Comparison of ENCODE assay signal across 17 mouse cellular contexts in the genomic region with DNA sequence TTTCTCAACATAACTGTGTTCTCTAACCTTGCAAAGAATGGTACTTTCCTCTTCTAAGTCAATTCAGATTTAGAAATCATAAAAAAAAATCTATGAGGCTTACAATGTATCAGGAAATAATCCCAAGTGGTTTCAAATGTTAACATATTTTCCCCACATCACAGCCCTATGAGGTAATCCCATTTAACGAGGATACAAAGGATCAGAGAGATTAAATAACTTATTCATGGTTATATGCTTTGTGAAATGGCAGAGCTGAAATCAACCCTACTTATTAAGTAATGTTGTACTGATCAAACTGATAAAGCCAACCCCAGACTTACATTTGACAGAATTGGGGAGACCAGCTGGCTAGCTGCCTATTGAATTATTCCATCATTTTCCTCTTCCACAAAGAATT.
"Had no signal": no experiment of that assay in that cellular context is flagged by ENCODE, and none has a peak within 500 bp of the region (broad histone marks: within the 10 kb centered on the region; RNA-seq: fewer than 3 reads in every experiment).

No protein-coding gene starts in this region.

- DNase-seq: left cerebral cortex, postnatal 4 days; liver; liver, embryonic 13.5 days; liver, postnatal 0 days; lung, adult 18-20 months; lung, adult 2 months; lung, embryonic 14.5 days; lung, postnatal 10 days; lung, postnatal 14 days; lung, postnatal 36 days; lung, postnatal 4 days; midbrain, embryonic 14.5 days had no signal

- ATAC-seq: liver, embryonic 12.5 days; liver, postnatal 0 days; lung, postnatal 0 days; midbrain, embryonic 13.5 days; midbrain, embryonic 15.5 days; midbrain, embryonic 16.5 days had no signal
